Mouse (Mus musculus): ENCODE data around the gene Poldip2.

Gene Poldip2

GRCm38 (mm10) chr11:78497071-78497541, 14.9 kb upstream of the Poldip2 start:
- TF ChIP-seq GATA4 (IDR thresholded peaks at IDR 0.05; ENCODE audit: insufficient replicate concordance, low read length): no peak

GRCm38 (mm10) chr11:78497544-78498522, 14.2 kb upstream of the Poldip2 start, which contains the start of gene Sarm1:
Gene Sarm1 (minus strand): TSS chr11:78497754.
- no peak for TF ChIP-seq GATA4 (IDR thresholded peaks at IDR 0.05; ENCODE audit: insufficient replicate concordance, low read length)

DNA sequence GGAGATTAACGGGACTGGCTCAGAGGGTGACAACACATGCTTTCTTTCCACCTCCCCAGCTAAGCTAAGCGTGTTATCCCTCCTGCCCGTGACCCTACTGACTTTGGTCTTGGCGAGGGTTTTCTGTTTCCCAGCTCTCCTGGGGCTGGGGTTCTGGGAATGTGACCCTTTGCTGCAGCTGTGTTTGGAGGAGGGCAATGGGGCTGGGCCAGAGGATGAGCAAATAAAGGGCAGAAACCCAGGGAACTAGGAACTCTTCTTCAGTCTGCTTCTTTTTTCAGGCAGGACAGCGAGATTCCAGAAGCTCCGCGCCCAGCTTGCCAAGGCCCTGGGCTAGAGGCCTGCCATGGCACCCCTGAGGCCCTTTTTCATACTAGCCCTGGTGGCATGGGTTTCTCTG, 13.0 kb upstream of the Poldip2 start, which contains the start of gene Vtn:
TSS of gene Vtn (plus strand) at position 88 of the 400 bp plus-strand sequence.
- no peak for TF ChIP-seq GATA4 (IDR thresholded peaks at IDR 0.05; ENCODE audit: insufficient replicate concordance, low read length)

DNA sequence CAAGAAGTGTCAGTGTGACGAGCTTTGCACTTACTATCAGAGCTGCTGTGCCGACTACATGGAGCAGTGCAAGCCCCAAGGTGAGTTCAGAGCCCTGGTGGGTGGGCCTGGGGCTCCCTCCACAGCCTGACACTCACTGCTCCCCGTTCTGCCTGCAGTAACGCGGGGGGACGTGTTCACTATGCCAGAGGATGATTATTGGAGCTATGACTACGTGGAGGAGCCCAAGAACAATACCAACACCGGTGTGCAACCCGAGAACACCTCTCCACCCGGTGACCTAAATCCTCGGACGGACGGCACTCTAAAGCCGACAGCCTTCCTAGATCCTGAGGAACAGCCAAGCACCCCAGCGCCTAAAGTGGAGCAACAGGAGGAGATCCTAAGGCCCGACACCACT, 12.4 kb upstream of the Poldip2 start:
- TF ChIP-seq GATA4 (IDR thresholded peaks at IDR 0.05; ENCODE audit: insufficient replicate concordance, low read length): no peak

DNA sequence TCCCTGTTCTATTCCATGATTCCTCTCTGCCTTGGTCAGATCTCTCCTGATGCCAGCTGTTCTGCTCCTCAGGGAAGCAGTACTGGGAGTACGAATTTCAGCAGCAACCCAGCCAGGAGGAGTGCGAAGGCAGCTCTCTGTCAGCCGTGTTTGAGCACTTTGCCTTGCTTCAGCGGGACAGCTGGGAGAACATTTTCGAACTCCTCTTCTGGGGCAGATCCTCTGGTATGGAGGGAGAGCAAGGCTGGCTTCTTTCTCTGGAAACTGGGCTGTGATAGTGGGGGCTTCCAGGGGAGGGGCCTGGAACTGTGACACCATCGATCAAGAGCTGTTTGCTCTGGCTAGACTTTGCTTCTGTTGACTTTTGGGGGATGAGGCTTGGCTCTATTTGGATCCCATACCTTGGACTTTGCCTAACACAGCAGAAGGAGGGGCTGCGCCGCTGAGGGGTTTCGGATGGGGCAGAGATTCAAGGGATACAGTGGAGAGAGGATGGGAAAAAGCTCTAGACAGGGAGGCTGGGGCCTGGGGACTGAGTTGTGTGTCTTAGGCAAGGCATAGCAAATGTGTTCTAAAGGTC, 11.3 kb upstream of the Poldip2 start:
- no peak for TF ChIP-seq GATA4 (IDR thresholded peaks at IDR 0.05; ENCODE audit: insufficient replicate concordance, low read length)

DNA sequence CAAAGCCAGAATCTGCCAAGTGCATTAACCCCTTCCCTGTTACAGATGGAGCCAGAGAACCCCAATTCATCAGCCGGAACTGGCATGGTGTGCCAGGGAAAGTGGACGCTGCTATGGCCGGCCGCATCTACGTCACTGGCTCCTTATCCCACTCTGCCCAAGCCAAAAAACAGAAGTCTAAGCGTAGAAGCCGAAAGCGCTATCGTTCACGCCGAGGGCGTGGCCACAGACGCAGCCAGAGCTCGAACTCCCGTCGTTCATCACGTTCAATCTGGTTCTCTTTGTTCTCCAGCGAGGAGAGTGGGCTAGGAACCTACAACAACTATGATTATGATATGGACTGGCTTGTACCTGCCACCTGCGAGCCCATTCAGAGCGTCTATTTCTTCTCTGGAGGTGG, 10.5 kb upstream of the Poldip2 start:
- no peak for TF ChIP-seq GATA4 (IDR thresholded peaks at IDR 0.05; ENCODE audit: insufficient replicate concordance, low read length)

DNA sequence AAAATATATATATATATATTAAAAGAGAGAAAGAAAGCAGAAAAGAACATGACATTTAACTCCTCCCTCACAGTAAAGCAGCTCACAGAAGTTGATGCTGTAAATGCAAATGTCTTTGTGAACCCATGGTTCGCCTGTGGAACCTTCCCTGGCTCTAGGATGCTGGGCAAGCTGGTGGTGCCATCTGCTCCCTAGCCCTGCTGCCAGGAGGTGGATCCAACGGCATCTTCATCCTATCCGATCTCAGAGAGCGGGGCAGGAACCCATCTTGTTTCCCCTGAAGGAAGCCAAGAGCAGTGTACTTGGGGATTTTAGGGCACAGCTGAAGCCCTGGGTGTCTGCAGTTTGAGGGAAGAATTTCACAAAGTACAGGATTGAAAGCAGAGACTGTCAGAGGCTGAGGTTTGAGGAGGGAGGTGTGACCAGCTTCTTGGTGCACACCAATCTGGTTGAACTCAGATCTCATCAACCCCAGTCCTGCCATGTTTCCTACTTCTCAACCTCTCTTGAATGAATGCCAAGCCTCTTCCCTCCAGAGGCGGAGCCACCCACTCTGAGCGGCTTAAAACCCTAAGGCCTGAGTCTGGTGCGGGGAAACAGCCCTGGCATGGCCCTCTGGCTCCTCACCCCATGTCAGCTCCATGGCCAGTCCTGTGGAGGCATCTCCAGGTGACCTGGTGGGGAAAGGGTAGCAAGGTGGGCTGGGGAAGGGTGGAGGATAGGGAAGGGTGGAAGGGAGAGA, 8.9 kb upstream of the Poldip2 start, which contains the start of gene Sebox:
TSS of gene Sebox (plus strand) at position 539 of the 742 bp plus-strand sequence.
- no peak for TF ChIP-seq GATA4 (IDR thresholded peaks at IDR 0.05; ENCODE audit: insufficient replicate concordance, low read length)

- no peak for TF ChIP-seq GATA4 (IDR thresholded peaks at IDR 0.05; ENCODE audit: insufficient replicate concordance, low read length)
These were observed 6.6 kb upstream of the Poldip2 start for GRCm38 (mm10) chr11:78505430-78505829.

DNA sequence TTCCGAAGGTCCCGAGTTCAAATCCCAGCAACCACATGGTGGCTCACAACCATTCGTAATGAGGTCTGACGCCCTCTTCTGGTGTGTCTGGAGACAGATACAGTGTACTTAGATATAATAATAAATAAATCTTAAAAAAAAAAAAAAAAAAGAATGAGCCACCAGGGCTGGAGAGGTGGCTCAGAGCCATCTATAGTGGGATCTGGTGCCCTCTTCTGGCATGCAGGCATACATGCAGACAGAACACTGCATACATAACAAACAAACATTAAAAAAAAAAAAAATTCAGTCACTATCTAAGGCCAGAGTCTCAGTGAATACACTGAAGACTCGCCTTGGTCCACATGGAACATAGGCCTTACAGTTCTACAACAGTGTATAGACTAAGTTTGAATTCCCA, 2.8 kb upstream of the Poldip2 start:
- no peak for TF ChIP-seq GATA4 (IDR thresholded peaks at IDR 0.05; ENCODE audit: insufficient replicate concordance, low read length)

GRCm38 (mm10) chr11:78513106-78513790, 1.3 kb downstream of the Poldip2 start:
- TF ChIP-seq GATA4 (IDR thresholded peaks at IDR 0.05; ENCODE audit: insufficient replicate concordance, low read length): no peak

GRCm38 (mm10) chr11:78515549-78516325, 3.7 kb downstream of the Poldip2 start:
- no peak for TF ChIP-seq GATA4 (IDR thresholded peaks at IDR 0.05; ENCODE audit: insufficient replicate concordance, low read length)

DNA sequence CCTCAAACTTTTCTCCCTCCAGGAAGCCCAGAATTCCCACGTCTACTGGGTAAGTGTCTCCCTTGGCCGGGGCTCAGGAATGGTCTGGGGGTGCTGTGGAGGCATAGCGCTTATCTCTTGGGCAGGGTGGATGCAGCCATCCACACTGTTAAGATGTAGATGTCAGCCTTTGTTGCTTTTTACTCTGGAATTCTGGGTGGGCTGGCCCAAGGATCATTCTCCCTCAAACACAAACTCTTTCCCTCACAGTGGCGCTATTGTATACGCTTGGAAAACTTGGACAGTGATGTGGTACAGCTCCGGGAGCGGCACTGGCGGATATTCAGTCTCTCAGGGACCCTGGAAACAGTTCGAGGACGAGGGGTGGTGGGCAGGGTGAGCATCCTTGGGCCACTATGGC, 6.9 kb downstream of the Poldip2 start:
- TF ChIP-seq GATA4 (IDR thresholded peaks at IDR 0.05; ENCODE audit: insufficient replicate concordance, low read length): no peak

- no peak for TF ChIP-seq GATA4 (IDR thresholded peaks at IDR 0.05; ENCODE audit: insufficient replicate concordance, low read length)
These were observed 9.9 kb downstream of the Poldip2 start for GRCm38 (mm10) chr11:78521880-78522279.

DNA sequence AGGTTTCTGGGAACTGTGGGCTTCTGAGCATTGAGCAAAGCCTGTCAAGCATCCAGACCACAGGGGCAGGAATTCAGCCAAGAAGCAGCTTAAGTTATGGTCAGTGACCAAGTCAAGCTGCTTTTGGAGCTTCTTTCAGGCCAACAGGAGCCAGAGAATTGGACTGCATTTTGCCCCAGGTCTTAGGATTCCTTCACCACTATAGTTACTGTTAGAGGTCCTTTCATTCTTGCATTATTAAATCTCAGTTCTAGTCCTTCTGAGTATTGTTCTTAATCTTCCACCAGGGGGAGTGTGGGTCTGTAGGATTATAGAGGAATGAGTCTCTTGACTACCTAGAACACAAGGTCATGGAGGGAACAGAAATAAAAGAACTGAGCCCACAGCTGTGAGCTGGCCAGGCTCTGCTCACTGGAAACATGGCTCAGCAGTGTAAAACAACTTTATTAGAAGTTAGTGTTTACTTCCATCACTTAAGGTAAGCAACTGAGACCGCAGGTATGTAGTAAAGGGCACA, 10.5 kb downstream of the Poldip2 start:
- no peak for TF ChIP-seq GATA4 (IDR thresholded peaks at IDR 0.05; ENCODE audit: insufficient replicate concordance, low read length)

Measured in liver, adult (tissue).